Mouse (Mus musculus): ENCODE data around the gene Runx3.

Gene Runx3

GRCm38 (mm10) chr4:135151111-135151987, 30.9 kb downstream of the Runx3 start:
- DNase-seq (ENCODE audit: low read depth, low spot score), result peak; percentile 12
- no peaks in the 10 kb centered on the region for H3K27me3 ChIP-seq (ENCODE audit: control insufficient read depth, insufficient read depth, low read length, poor library complexity, severe bottlenecking)
- peaks cover 3% of the 10 kb centered on the region for H3K36me3 ChIP-seq (ENCODE audit: control insufficient read depth, insufficient read depth, low read length, poor library complexity, severe bottlenecking)

GRCm38 (mm10) chr4:135151988-135152594, 31.6 kb downstream of the Runx3 start:
- peak; percentile 73 for DNase-seq (ENCODE audit: low read depth, low spot score)
- Histone ChIP-seq H3K36me3 (ENCODE audit: control insufficient read depth, insufficient read depth, low read length, poor library complexity, severe bottlenecking) (peaks cover 5% of the 10 kb centered on the region), H3K27me3 (ENCODE audit: control insufficient read depth, insufficient read depth, low read length, poor library complexity, severe bottlenecking) (no peaks in the 10 kb centered on the region)

DNA sequence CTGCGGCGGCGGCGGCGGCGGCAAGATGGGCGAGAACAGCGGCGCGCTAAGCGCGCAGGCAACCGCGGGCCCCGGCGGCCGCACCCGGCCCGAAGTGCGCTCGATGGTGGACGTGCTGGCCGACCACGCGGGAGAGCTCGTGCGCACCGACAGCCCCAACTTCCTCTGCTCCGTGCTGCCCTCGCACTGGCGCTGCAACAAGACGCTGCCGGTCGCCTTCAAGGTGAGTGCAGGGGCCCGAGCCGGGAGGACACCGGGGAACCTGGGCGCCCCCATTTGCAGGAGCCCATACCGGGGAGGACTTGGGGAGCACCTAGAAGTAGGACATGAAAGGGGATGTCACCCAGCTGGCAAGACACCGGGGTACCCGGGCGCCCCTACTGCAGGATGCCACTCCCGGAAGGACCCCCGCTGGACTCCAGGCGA, 32.4 kb downstream of the Runx3 start:
- H3K27me3 ChIP-seq (ENCODE audit: control insufficient read depth, insufficient read depth, low read length, poor library complexity, severe bottlenecking), result no peaks in the 10 kb centered on the region
- H3K36me3 ChIP-seq (ENCODE audit: control insufficient read depth, insufficient read depth, low read length, poor library complexity, severe bottlenecking), result peaks cover 6% of the 10 kb centered on the region
- peak; percentile 74 for DNase-seq (ENCODE audit: low read depth, low spot score)

DNA sequence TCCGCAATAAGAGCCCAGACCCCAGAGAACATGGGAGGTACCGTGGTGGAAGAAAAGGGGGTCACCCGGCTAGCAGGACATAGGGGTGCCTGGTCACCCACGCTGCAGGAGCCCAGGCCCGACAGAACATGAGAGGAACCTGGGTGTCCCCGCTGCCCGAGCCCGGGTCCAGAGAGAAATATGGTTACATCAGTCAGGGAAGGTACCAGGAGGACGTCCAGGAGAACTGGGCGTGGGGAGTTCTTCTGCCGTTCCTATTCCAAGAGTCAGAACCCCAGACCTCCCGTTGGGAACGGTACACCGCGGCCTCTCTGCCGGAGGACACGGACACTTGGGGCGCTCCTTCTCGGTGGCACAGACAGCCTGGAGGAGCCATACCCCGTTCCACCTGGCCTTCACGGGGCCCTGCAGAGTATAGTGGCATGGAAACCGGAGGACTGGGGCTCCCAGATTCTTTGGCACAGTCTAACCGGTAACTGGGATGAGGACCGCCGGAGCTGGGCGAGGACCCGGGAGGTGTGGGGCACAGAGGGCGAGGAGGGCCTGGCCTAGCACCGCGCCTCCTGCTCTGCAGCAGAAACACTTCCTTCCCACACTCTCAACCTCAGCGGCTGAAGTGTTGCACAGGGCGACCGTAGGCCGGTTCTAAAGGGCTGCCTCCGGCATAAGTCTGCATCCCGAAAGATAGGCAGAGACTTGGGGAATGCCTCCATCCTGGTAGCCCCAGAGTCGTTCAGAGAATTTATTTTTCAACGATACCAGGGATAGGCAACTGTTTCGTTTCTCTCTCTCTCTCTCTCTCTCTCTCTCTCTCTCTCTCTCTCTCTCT, 33.0 kb downstream of the Runx3 start:
- DNase-seq (ENCODE audit: low read depth, low spot score), result peak; percentile 70
- Histone ChIP-seq H3K36me3 (ENCODE audit: control insufficient read depth, insufficient read depth, low read length, poor library complexity, severe bottlenecking) (peaks cover 7% of the 10 kb centered on the region), H3K27me3 (ENCODE audit: control insufficient read depth, insufficient read depth, low read length, poor library complexity, severe bottlenecking) (no peaks in the 10 kb centered on the region)

GRCm38 (mm10) chr4:135154089-135154949, 33.9 kb downstream of the Runx3 start:
- H3K36me3 ChIP-seq (ENCODE audit: control insufficient read depth, insufficient read depth, low read length, poor library complexity, severe bottlenecking), result peaks cover 7% of the 10 kb centered on the region
- peak; percentile 78 for DNase-seq (ENCODE audit: low read depth, low spot score)
- H3K27me3 ChIP-seq (ENCODE audit: control insufficient read depth, insufficient read depth, low read length, poor library complexity, severe bottlenecking), result no peaks in the 10 kb centered on the region

- DNase-seq (ENCODE audit: low read depth, low spot score), result no peak
- H3K27me3 ChIP-seq (ENCODE audit: control insufficient read depth, insufficient read depth, low read length, poor library complexity, severe bottlenecking), result no peaks in the 10 kb centered on the region
- peaks cover 7% of the 10 kb centered on the region for H3K36me3 ChIP-seq (ENCODE audit: control insufficient read depth, insufficient read depth, low read length, poor library complexity, severe bottlenecking)
These were observed 34.8 kb downstream of the Runx3 start for GRCm38 (mm10) chr4:135155106-135155800.

DNA sequence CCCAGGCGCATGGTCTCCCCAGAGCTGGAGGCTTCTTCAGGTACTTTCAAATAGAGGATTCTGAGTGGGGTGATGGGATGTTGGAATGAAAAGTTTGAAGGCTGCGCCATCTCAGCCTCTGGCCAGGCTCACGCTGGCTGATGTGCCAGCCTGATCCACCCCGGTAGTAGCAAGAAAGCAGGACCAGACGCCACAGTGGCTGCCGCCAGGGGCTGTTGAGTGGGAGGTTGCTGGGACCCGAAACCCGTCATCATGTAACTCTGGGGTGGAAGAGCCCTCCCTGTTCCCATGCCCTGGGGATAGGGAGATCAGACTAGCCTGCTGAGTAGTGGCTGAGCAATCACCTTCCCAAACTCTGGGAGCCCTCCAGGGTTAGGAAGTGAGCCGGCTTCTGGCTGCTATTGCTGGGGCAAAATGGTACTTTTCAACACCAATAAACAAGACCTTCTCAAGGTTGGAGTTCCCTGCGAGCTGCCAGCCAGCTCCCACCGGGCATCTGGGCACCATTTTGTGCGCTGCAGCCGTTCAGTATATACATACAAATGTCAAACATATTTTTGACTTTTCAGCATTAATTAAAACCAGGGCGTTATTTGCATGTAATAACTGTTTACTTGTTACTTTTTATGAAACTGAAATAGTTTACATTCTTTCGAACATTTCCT, 35.5 kb downstream of the Runx3 start:
- no peak for DNase-seq (ENCODE audit: low read depth, low spot score)
- peaks cover 7% of the 10 kb centered on the region for H3K36me3 ChIP-seq (ENCODE audit: control insufficient read depth, insufficient read depth, low read length, poor library complexity, severe bottlenecking)

DNA sequence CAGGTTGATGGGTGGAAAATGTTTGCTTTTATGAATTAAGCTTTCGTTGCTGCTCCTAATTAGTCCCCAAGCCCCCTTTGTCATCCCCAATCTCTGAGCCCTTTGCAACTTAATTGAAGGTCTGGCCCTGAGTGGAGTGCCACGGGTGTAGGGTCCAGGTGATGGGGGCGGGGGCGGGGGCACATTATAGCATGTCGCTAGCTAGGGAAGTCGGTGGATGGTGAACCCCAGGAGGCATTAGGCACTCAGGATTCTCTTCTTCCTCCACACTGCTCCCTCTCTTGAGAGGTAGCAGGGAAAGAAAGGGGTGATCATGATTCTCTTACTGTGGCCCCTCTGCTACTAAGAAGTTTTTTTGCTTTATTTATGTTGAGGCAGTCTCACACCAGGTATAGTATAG, 36.1 kb downstream of the Runx3 start:
- H3K36me3 ChIP-seq (ENCODE audit: control insufficient read depth, insufficient read depth, low read length, poor library complexity, severe bottlenecking), result peaks cover 7% of the 10 kb centered on the region
- DNase-seq (ENCODE audit: low read depth, low spot score), result no peak
- H3K27me3 ChIP-seq (ENCODE audit: control insufficient read depth, insufficient read depth, low read length, poor library complexity, severe bottlenecking), result no peaks in the 10 kb centered on the region

More for the DNA sequence above, 35.5 kb downstream of the Runx3 start:
- H3K27me3 ChIP-seq (ENCODE audit: control insufficient read depth, insufficient read depth, low read length, poor library complexity, severe bottlenecking), result no peaks in the 10 kb centered on the region

DNA sequence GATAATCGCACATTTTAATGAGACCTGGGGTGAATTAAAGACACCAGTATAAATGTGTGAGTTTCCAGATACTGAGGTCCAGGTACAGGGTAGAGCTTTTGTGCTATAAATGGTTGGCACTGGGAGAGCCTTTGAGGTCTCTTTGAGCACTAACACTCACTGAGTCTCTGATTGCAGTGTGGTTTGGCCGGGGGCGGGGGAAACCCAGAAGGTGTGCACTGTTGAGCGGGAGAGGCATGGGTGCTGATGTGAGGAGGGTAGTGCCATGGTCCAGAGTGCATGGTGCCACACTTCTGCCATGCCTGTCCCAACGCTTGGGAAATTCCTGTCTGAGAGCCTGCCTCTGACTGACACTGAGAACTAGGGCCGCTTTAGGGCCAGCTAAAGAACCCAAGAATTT, 36.9 kb downstream of the Runx3 start:
- H3K27me3 ChIP-seq (ENCODE audit: control insufficient read depth, insufficient read depth, low read length, poor library complexity, severe bottlenecking), result no peaks in the 10 kb centered on the region
- H3K36me3 ChIP-seq (ENCODE audit: control insufficient read depth, insufficient read depth, low read length, poor library complexity, severe bottlenecking), result peaks cover 7% of the 10 kb centered on the region
- DNase-seq (ENCODE audit: low read depth, low spot score), result peak; percentile 63

- DNase-seq (ENCODE audit: low read depth, low spot score), result peak; percentile 61
- no peaks in the 10 kb centered on the region for H3K27me3 ChIP-seq (ENCODE audit: control insufficient read depth, insufficient read depth, low read length, poor library complexity, severe bottlenecking)
- H3K36me3 ChIP-seq (ENCODE audit: control insufficient read depth, insufficient read depth, low read length, poor library complexity, severe bottlenecking), result peaks cover 10% of the 10 kb centered on the region
These were observed 38.4 kb downstream of the Runx3 start for GRCm38 (mm10) chr4:135158724-135159409.

- Histone ChIP-seq H3K27me3 (ENCODE audit: control insufficient read depth, insufficient read depth, low read length, poor library complexity, severe bottlenecking) (no peaks in the 10 kb centered on the region), H3K36me3 (ENCODE audit: control insufficient read depth, insufficient read depth, low read length, poor library complexity, severe bottlenecking) (peaks cover 10% of the 10 kb centered on the region)
- peak; percentile 37 for DNase-seq (ENCODE audit: low read depth, low spot score)
These were observed 39.2 kb downstream of the Runx3 start for GRCm38 (mm10) chr4:135159663-135160062.

DNA sequence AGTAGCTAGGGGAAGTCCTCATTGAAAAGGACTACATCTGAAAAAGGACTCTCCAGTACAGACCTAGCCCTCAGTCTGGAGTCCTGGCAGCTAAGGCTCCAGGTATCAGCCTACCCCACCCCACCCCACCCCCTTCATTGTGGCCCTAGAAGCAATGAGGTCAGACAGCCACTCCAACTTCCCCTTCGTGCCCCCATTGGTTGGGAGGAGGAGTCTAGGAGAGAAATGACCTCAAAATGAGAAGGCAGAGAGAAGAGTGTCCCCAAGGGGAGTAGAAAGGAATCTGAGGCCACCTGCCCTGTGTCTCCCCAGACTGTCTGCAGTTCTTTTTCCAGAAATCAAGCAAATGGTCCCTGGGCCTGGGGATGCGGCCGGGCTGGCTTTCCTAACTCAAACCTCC, 39.7 kb downstream of the Runx3 start:
- H3K36me3 ChIP-seq (ENCODE audit: control insufficient read depth, insufficient read depth, low read length, poor library complexity, severe bottlenecking), result peaks cover 13% of the 10 kb centered on the region
- H3K27me3 ChIP-seq (ENCODE audit: control insufficient read depth, insufficient read depth, low read length, poor library complexity, severe bottlenecking), result no peaks in the 10 kb centered on the region
- peak; percentile 71 for DNase-seq (ENCODE audit: low read depth, low spot score)

- H3K27me3 ChIP-seq (ENCODE audit: control insufficient read depth, insufficient read depth, low read length, poor library complexity, severe bottlenecking), result no peaks in the 10 kb centered on the region
- peaks cover 11% of the 10 kb centered on the region for H3K36me3 ChIP-seq (ENCODE audit: control insufficient read depth, insufficient read depth, low read length, poor library complexity, severe bottlenecking)
- no peak for DNase-seq (ENCODE audit: low read depth, low spot score)
These were observed 41.0 kb downstream of the Runx3 start for GRCm38 (mm10) chr4:135161441-135161840.
